Mouse (Mus musculus): ENCODE results near the gene Pbx2. TPM values are rescaled to one million over a fixed set of nuclear protein-coding genes. Genes with fewer than 3 reads are reported as not detected.
A peak's percentile ranks its signal among the peaks of the same experiment; 100 is the strongest.

The Pbx2 gene
- polyA plus RNA-seq, 1 experiment from 2014 or later: 8.5 TPM

DNA sequence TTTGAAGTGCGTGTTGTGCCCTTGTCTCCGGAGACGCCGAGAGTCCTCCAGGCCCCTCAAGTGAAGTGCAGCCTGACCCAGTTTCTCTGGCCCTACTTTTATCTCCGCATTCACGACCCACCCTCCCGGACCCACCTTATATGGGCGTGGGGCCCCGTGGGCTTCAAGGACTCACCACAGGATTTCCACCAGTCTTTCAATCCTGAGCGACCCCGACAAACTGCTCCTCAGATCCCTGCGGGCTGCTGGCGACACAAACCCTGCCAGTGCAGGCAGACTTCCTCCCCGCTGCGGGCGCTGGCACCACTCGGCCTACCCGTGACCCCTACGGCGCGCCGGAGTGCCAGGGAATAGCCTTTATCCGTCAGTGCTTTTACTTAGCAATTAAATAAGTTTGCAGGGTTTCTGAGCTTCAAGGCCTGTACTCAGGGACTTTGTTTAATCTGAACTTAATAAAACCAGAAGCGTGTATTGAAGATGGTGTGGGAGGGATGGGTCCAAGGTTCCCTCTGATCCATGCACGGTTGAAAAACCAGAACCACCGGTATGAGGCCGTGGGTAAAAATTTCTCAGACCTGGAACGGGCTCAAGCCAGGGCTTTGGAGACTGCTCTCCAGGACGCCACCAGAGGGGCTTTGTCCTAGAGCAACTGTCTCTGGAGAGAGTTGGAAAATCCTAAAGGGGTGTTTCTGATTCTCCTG is 37.0 kb downstream of the Pbx2 start, which contains the start of gene Ppt2:
Ppt2 (minus strand) TSS at position 568 of the 701 bp plus-strand sequence.
- 2% methylated on average over 29 of the region's 29 CpGs for WGBS
- Histone ChIP-seq H3K27me3 (ENCODE audit: control insufficient read depth, insufficient read depth, low read depth, low read length) (peaks cover 42% of the 10 kb centered on the region), H3K4me1 (replicated peaks; ENCODE audit: control insufficient read depth, insufficient read depth, low read length) (peaks cover 32% of the 10 kb centered on the region)

DNA sequence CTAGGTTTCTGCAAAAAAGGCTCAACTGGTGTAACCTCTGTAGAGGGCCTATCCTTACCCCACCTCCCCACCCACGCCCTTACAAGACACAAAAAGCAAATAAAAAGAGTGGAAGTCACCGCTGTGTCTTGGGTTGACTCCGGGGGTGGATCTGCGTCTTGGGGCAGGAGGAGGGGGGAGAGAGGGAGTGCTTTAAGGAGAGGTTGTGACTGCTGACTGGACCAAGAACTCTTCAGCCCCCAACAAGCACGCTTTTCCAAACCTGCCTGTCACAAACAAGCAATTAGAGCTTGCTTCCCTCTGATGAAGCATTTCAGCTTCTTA is 37.5 kb downstream of the Pbx2 start:
- no peak for ATAC-seq (ENCODE audit: low read depth)
- H3K9ac ChIP-seq (ENCODE audit: low read length): peak overlapping the region; percentile 73
- H3K27me3 ChIP-seq (ENCODE audit: control insufficient read depth, insufficient read depth, low read depth, low read length): peaks cover 47% of the 10 kb centered on the region
- WGBS: 33% methylated on average over 5 of the region's 5 CpGs
- peak overlapping the region; percentile 79 for H3K4me3 ChIP-seq (ENCODE audit: low read length)
- H3K4me2 ChIP-seq (ENCODE audit: low read depth, low read length): peak overlapping the region; percentile 88
- H3K27ac ChIP-seq (ENCODE audit: low read length): peak overlapping the region; percentile 94; the same call in 1 of the 2 replicates
- H3K36me3 ChIP-seq (ENCODE audit: control insufficient read depth, insufficient read depth, low read length): 0 out of 2 replicates have a peak, but pooled peaks cover 4% of the 10 kb centered on the region
- no peaks in the 10 kb centered on the region for H3K9me3 ChIP-seq (ENCODE audit: control insufficient read depth, low read length)
- H3K4me1 ChIP-seq (replicated peaks; ENCODE audit: control insufficient read depth, insufficient read depth, low read length): peaks cover 32% of the 10 kb centered on the region

More for the DNA sequence above, 37.0 kb downstream of the Pbx2 start, which contains the start of gene Ppt2:
- no peak; the same call in none of the 2 replicates for ATAC-seq (ENCODE audit: low read depth)
- Histone ChIP-seq H3K9me3 (ENCODE audit: control insufficient read depth, low read length) (no peaks in the 10 kb centered on the region), H3K4me3 (ENCODE audit: low read length) (peak within 1 kb of the TSS; percentile 79), H3K36me3 (ENCODE audit: control insufficient read depth, insufficient read depth, low read length) (0 out of 2 replicates have a peak, but pooled peaks cover 7% of the 10 kb centered on the region), H3K9ac (ENCODE audit: low read length) (peak within 1 kb of the TSS; percentile 73), H3K27ac (ENCODE audit: low read length) (peak within 1 kb of the TSS; percentile 94), H3K4me2 (ENCODE audit: low read depth, low read length) (peak within 1 kb of the TSS; percentile 88)

DNA sequence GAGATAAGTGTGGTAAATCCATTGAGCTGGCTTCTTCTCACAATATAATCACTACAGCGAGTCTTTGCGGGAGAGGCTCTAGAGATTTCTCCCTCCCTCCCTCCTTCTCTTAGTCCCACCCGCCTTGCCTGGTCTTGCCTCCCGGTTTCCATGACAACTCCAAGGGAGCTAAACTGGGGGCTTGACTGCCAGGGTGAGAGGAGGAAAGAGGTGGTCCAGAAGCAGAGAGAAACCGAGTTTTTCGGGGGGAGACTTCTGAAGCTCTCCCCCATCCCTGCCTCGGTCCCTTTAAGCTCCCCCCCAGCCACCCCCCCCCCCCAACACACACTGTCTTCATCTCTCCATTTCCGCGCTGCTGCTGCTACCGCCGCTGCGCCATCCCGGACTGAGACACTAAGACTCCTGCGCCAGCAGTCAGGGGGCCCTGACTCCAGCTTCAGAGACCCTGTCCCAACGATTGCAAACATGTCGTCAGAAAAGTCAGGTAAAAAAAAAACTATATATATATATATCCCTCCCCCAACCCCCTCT is 38.2 kb downstream of the Pbx2 start, which contains the start of gene Prrt1:
Prrt1 (plus strand) TSS at position 313 of the 531 bp plus-strand sequence.
- no peaks in the 10 kb centered on the region for H3K9me3 ChIP-seq (ENCODE audit: control insufficient read depth, low read length)
- H3K9ac ChIP-seq (ENCODE audit: low read length): peak within 1 kb of the TSS; percentile 73
- H3K27ac ChIP-seq (ENCODE audit: low read length): peak within 1 kb of the TSS; percentile 94
- WGBS: 2% methylated on average over 14 of the region's 16 CpGs
- peak within 1 kb of the TSS; percentile 88 for H3K4me2 ChIP-seq (ENCODE audit: low read depth, low read length)
- ATAC-seq (ENCODE audit: low read depth): no peak
- peak within 1 kb of the TSS; percentile 79 for H3K4me3 ChIP-seq (ENCODE audit: low read length)
- peaks cover 51% of the 10 kb centered on the region for H3K27me3 ChIP-seq (ENCODE audit: control insufficient read depth, insufficient read depth, low read depth, low read length)
- 0 out of 2 replicates have a peak, but pooled peaks cover 3% of the 10 kb centered on the region for H3K36me3 ChIP-seq (ENCODE audit: control insufficient read depth, insufficient read depth, low read length)
- peaks cover 32% of the 10 kb centered on the region for H3K4me1 ChIP-seq (replicated peaks; ENCODE audit: control insufficient read depth, insufficient read depth, low read length)

DNA sequence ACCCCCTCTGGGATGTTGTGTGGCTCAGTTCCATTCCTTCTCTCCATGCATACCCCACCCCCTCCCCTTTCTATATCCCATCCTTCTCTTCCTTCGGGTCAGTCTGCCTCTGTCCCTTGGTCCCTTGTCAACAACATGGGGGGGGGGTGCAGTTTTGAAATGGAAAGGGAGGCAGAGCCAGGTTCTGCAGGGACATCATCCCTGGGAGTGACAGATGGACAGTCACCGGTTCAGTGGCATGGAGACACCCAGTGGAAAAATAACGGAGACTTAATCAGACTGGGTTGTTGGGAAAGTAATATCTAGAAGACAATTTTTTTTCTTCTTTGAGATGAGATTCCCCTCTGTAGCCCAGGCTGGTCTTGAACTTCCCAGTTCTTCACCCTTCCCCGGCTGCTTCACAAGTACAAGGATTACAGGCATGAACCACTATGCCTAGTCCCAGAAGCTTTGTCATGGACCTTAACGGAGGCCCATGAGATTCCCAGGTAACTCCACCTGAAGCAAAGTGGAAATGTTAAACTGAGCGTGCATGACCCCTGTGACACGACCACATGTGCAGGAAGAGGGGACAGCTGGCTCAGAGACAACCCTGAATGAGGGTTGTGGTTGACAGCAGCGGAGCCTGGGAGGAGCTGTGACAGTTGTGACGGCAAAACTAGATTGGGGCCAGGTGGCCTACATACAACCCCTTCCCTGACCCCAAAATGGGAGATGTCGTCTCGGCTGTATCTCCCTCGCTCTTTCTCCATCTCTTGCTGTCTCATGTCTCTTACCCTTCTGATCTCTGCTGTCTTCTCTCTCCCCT is 38.9 kb downstream of the Pbx2 start:
- H3K36me3 ChIP-seq (ENCODE audit: control insufficient read depth, insufficient read depth, low read length): 0 out of 2 replicates have a peak, but pooled peaks cover 3% of the 10 kb centered on the region
- ATAC-seq (ENCODE audit: low read depth): no peak
- H3K27ac ChIP-seq (ENCODE audit: low read length): no peak overlapping the region
- H3K4me3 ChIP-seq (ENCODE audit: low read length): peak overlapping the region; percentile 17; the same call in 1 of the 2 replicates
- H3K4me1 ChIP-seq (replicated peaks; ENCODE audit: control insufficient read depth, insufficient read depth, low read length): peaks cover 32% of the 10 kb centered on the region
- H3K27me3 ChIP-seq (ENCODE audit: control insufficient read depth, insufficient read depth, low read depth, low read length): peaks cover 53% of the 10 kb centered on the region
- peak overlapping the region; percentile 41 for H3K4me2 ChIP-seq (ENCODE audit: low read depth, low read length)
- 27% methylated on average over 12 of the region's 12 CpGs for WGBS
- no peak overlapping the region for H3K9ac ChIP-seq (ENCODE audit: low read length)
- H3K9me3 ChIP-seq (ENCODE audit: control insufficient read depth, low read length): no peaks in the 10 kb centered on the region

DNA sequence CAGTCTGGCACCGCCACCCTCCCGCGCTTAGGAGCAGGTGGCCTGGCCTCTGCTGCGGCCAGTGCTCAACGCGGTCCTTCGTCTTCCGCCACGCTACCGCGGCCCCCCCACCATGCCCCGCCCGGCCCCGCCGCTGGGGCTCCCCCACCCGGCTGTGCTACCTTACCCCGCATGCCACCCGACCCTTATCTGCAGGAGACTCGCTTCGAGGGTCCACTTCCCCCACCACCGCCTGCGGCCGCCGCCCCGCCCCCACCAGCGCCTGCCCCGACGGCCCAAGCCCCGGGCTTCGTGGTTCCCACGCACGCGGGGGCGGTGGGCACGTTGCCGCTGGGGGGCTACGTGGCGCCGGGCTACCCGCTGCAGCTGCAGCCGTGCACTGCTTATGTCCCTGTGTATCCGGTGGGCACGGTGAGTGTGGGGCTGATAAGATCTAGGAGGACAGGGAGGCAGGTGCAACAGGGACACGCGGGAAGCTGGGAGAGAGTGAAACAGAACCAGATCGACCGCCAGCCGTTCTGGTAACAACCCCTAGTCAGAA is 39.8 kb downstream of the Pbx2 start:
- Histone ChIP-seq H3K27ac (ENCODE audit: low read length) (no peak overlapping the region), H3K4me3 (ENCODE audit: low read length) (peak overlapping the region; percentile 19; the same call in 1 of the 2 replicates), H3K27me3 (ENCODE audit: control insufficient read depth, insufficient read depth, low read depth, low read length) (peaks cover 53% of the 10 kb centered on the region), H3K36me3 (ENCODE audit: control insufficient read depth, insufficient read depth, low read length) (no peaks in the 10 kb centered on the region), H3K4me1 (replicated peaks; ENCODE audit: control insufficient read depth, insufficient read depth, low read length) (peaks cover 32% of the 10 kb centered on the region), H3K9me3 (ENCODE audit: control insufficient read depth, low read length) (no peaks in the 10 kb centered on the region), H3K4me2 (ENCODE audit: low read depth, low read length) (peak overlapping the region; percentile 41), H3K9ac (ENCODE audit: low read length) (no peak overlapping the region; the same call in 1 of the 2 replicates)
- no peak for ATAC-seq (ENCODE audit: low read depth)
- WGBS: 2% methylated on average over 43 of the region's 48 CpGs

DNA sequence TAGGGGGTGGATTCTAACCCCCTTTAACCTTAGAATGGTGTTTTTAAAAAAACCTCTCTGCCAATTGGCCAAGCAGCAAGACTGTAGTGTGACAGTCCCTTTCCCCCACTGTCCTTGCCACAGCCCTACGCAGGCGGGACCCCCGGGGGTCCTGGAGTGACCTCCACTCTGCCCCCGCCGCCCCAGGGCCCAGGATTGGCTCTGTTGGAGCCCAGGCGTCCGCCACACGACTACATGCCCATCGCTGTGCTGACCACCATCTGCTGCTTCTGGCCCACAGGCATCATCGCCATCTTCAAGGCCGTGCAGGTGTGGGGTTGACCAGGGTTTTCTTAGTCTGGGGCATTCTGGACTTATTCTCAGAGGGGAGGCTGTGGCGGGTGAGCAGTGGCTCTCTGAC is 40.6 kb downstream of the Pbx2 start:
- ATAC-seq (ENCODE audit: low read depth): no peak
- Histone ChIP-seq H3K9ac (ENCODE audit: low read length) (peak overlapping the region; percentile 40), H3K4me2 (ENCODE audit: low read depth, low read length) (peak overlapping the region; percentile 60), H3K36me3 (ENCODE audit: control insufficient read depth, insufficient read depth, low read length) (no peaks in the 10 kb centered on the region), H3K4me3 (ENCODE audit: low read length) (peak overlapping the region; percentile 41), H3K27ac (ENCODE audit: low read length) (no peak overlapping the region), H3K9me3 (ENCODE audit: control insufficient read depth, low read length) (no peaks in the 10 kb centered on the region), H3K4me1 (replicated peaks; ENCODE audit: control insufficient read depth, insufficient read depth, low read length) (peaks cover 25% of the 10 kb centered on the region), H3K27me3 (ENCODE audit: control insufficient read depth, insufficient read depth, low read depth, low read length) (peaks cover 53% of the 10 kb centered on the region)
- WGBS: 11% methylated on average over 12 of the region's 12 CpGs

DNA sequence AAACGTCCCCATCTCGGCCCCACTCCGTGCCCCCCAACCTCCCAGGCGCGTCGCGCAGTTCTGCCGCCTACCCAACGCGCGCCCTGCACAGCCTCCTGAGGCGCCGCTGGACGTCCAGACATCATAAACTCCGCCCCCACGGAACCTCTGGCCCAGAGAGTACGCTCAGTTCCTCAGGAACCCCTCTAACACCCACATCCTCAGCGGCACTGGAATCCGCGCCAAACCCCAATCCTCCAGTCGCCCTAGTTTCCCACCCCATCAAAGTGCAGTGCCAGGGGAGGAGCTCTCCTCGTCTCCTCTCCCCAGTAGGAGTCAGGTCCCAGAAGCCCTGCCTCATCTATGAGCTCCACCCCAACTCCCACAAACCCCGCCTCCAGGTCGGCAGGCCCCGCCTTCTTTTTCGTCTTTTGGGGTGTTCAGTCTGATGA is 41.2 kb downstream of the Pbx2 start:
- H3K36me3 ChIP-seq (ENCODE audit: control insufficient read depth, insufficient read depth, low read length): no peaks in the 10 kb centered on the region
- peaks cover 23% of the 10 kb centered on the region for H3K4me1 ChIP-seq (replicated peaks; ENCODE audit: control insufficient read depth, insufficient read depth, low read length)
- no peak overlapping the region for H3K27ac ChIP-seq (ENCODE audit: low read length)
- H3K4me2 ChIP-seq (ENCODE audit: low read depth, low read length): peak overlapping the region; percentile 60
- H3K9me3 ChIP-seq (ENCODE audit: control insufficient read depth, low read length): no peaks in the 10 kb centered on the region
- H3K9ac ChIP-seq (ENCODE audit: low read length): peak overlapping the region; percentile 40
- H3K27me3 ChIP-seq (ENCODE audit: control insufficient read depth, insufficient read depth, low read depth, low read length): peaks cover 53% of the 10 kb centered on the region
- ATAC-seq (ENCODE audit: low read depth): peak; percentile 64
- peak overlapping the region; percentile 41 for H3K4me3 ChIP-seq (ENCODE audit: low read length)
- WGBS: 1% methylated on average over 26 of the region's 26 CpGs

DNA sequence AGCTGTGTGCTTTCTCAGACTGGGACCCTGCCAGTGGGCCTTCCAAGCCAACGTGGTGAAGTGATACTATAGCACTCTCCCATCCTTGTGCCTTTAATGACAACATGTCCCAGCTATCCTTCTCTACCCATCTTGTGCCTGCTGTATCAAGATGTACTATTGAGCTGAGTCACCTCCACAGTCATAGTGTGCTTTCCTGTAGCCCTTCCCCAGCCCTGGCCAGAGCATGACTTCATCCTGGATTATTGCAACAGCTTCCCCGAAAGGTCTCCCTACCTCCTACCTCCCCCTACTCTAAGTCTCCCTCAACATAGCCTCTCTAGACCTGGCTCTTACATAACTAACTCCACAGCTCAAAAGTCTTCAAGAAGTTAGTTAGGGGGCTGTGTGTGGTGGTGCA is 44.6 kb downstream of the Pbx2 start:
- H3K4me3 ChIP-seq (ENCODE audit: low read length): no peak overlapping the region
- H3K27me3 ChIP-seq (ENCODE audit: control insufficient read depth, insufficient read depth, low read depth, low read length): peaks cover 38% of the 10 kb centered on the region
- no peak overlapping the region for H3K9ac ChIP-seq (ENCODE audit: low read length)
- no peak overlapping the region for H3K4me2 ChIP-seq (ENCODE audit: low read depth, low read length)
- H3K36me3 ChIP-seq (ENCODE audit: control insufficient read depth, insufficient read depth, low read length): no peaks in the 10 kb centered on the region
- no peak for ATAC-seq (ENCODE audit: low read depth)
- peaks cover 12% of the 10 kb centered on the region for H3K4me1 ChIP-seq (replicated peaks; ENCODE audit: control insufficient read depth, insufficient read depth, low read length)
- WGBS: 66% methylated on average over 2 of the region's 2 CpGs
- no peak overlapping the region for H3K27ac ChIP-seq (ENCODE audit: low read length)
- no peaks in the 10 kb centered on the region for H3K9me3 ChIP-seq (ENCODE audit: control insufficient read depth, low read length)

Data from lung, embryonic 16.5 days (tissue).